In genomic region chr2:4487280-4487679, GRCm38 (mm10) we compare ENCODE assay signal across 27 mouse cellular contexts.
A peak's percentile ranks its signal among the peaks of the same experiment; 100 is the strongest.
DNase-seq lines count a peak whose midpoint lies in the region; ATAC-seq and TF ChIP-seq lines count a peak whose summit lies in the region.
"Had no signal": no experiment of that assay in that cellular context is flagged by ENCODE, and none has a peak within 500 bp of the region (broad histone marks: within the 10 kb centered on the region; RNA-seq: fewer than 3 reads in every experiment).

No protein-coding gene starts in this region.

- H3K4me3 ChIP-seq in forebrain, embryonic 13.5 days: no peak overlapping the region
- no peak overlapping the region for H3K4me3 ChIP-seq in forebrain, embryonic 12.5 days (replicated peaks)
- no peak overlapping the region for H3K4me3 ChIP-seq in layer of hippocampus, adult 2 months
- H3K4me3 ChIP-seq: gastrocnemius, adult 2 months; heart, adult 2 months; heart, embryonic 12.5 days; kidney, embryonic 15.5 days; liver, embryonic 12.5 days had no signal

- H3K9ac ChIP-seq in forebrain, embryonic 13.5 days: no peak overlapping the region
- no peak overlapping the region for H3K9ac ChIP-seq in forebrain, embryonic 12.5 days
- H3K9ac ChIP-seq: heart, embryonic 12.5 days; kidney, embryonic 15.5 days; liver, embryonic 12.5 days; liver, postnatal 0 days had no signal

- no peak for ATAC-seq in forebrain, embryonic 13.5 days
- no peak for ATAC-seq in forebrain, embryonic 12.5 days (ENCODE audit: low FRiP score)
- ATAC-seq: hindbrain, embryonic 16.5 days; liver, embryonic 12.5 days; liver, postnatal 0 days; Patski had no signal

- TF ChIP-seq CTCF in layer of hippocampus, adult 2 months (conservative IDR thresholded peaks at IDR 0.05): no peak

- 83% methylated on average over 2 of the region's 2 CpGs for WGBS in forebrain, embryonic 13.5 days
- 83% methylated on average over 2 of the region's 2 CpGs for WGBS in forebrain, embryonic 12.5 days

- H3K27ac ChIP-seq in forebrain, embryonic 13.5 days: peak overlapping the region; percentile 52; the same call in 1 of the 2 replicates
- H3K27ac ChIP-seq in forebrain, embryonic 12.5 days: no peak overlapping the region
- H3K27ac ChIP-seq in layer of hippocampus, adult 2 months: 0 out of 2 replicates have a peak overlapping the region, but pooled peaks have one; percentile 7
- H3K27ac ChIP-seq: gastrocnemius, adult 2 months; heart, adult 2 months; kidney, embryonic 15.5 days; liver, embryonic 12.5 days had no signal

- H3K4me1 ChIP-seq in forebrain, embryonic 13.5 days: peaks cover 38% of the 10 kb centered on the region
- H3K4me1 ChIP-seq in forebrain, embryonic 12.5 days: peaks cover 24% of the 10 kb centered on the region

- DNase-seq in layer of hippocampus, adult 2 months (ENCODE audit: low spot score in 2 of 2): no peak
- no peak for DNase-seq in layer of hippocampus, adult 18-20 months (ENCODE audit: low spot score in 2 of 2)
- peak; percentile 31 for DNase-seq in right cerebral cortex, postnatal 14 days
- DNase-seq in right cerebral cortex, adult 18-20 months: no peak
- DNase-seq in right cerebral cortex, postnatal 4 days: peak; percentile 38
- DNase-seq in spleen, postnatal 36 days (ENCODE audit: low spot score in 2 of 2): no peak
- DNase-seq: adrenal gland, postnatal 36 days; cerebellum, adult 8-10 months; cerebellum, postnatal 36 days; gastrocnemius, adult 2 months; gastrocnemius, postnatal 36 days; heart, adult 2 months; kidney, adult 18-20 months; kidney, postnatal 25 days; left cerebral cortex, postnatal 4 days; liver, postnatal 0 days; lung, postnatal 4 days; midbrain, embryonic 14.5 days; thymus, adult 18-20 months; thymus, postnatal 25 days had no signal

- H3K27me3 ChIP-seq in forebrain, embryonic 13.5 days: no peaks in the 10 kb centered on the region
- H3K27me3 ChIP-seq in forebrain, embryonic 12.5 days: no peaks in the 10 kb centered on the region
- H3K27me3 ChIP-seq: heart, embryonic 12.5 days; kidney, embryonic 15.5 days; liver, embryonic 12.5 days; Patski had no signal

- H3K9me3 ChIP-seq in forebrain, embryonic 13.5 days (replicated peaks): no peaks in the 10 kb centered on the region
- H3K9me3 ChIP-seq in forebrain, embryonic 12.5 days: no peaks in the 10 kb centered on the region
- H3K9me3 ChIP-seq: heart, embryonic 12.5 days; kidney, embryonic 15.5 days; liver, embryonic 12.5 days had no signal

- no peak overlapping the region for H3K4me2 ChIP-seq in forebrain, embryonic 13.5 days
- no peak overlapping the region for H3K4me2 ChIP-seq in forebrain, embryonic 12.5 days
- H3K4me2 ChIP-seq: heart, embryonic 12.5 days; kidney, embryonic 15.5 days; liver, embryonic 12.5 days had no signal

- 0 out of 2 replicates have a peak, but pooled peaks cover 22% of the 10 kb centered on the region for H3K36me3 ChIP-seq in forebrain, embryonic 13.5 days (ENCODE audit: poor library complexity, severe bottlenecking)
- H3K36me3 ChIP-seq in forebrain, embryonic 12.5 days (replicated peaks): peaks cover 21% of the 10 kb centered on the region
- H3K36me3 ChIP-seq: liver, embryonic 12.5 days had no signal

Comparison
In these comparisons a context has a peak if more than half of its experiments do, and no peak if none do; other contexts are left out.
1. DNase-seq: peak in right cerebral cortex, postnatal 14 days (single experiment) and right cerebral cortex, postnatal 4 days (single experiment); none in layer of hippocampus, adult 2 months (0 of 2), layer of hippocampus, adult 18-20 months (0 of 2), right cerebral cortex, adult 18-20 months (single experiment) and spleen, postnatal 36 days (0 of 2).